ENCODE assay signal across 9 mouse cellular contexts in the genomic region with DNA sequence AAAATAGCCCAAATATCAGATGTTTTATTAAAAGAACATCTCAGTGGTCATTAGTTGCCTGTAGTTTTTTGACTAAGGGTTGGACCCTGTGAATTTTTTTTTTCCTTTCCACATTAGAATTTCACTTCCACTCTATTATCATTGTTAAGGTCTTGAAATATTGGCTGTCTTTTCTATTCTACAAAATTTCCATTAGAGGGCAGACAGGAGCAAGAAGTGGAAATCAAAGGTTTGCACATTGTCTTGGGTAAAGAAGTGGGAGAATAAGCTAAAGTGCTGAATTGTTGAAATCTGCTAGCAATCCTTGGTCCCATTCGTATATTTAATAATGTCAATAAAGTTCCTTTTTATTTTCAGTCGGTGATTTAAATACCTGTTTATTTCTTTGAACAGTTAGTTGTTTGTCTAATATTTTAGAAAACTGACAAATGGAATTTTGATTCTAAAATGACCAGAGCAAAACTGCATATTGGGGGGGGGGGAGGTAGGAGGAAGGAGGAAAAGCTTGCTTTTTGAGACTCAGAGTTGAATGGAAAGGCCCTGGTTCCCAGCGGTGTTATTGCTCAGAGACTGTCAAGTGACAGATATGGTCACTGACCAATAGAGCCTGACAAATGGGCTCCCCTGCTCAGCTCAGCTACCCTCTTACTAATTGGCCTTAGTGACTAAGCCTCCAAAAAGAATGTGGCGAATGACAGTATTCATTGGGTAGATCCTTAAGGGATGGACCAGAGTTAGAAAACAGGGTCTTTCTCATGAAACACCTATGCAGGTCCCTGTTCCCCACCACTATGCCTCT.
DNase-seq lines count a peak whose midpoint lies in the region; ATAC-seq and TF ChIP-seq lines count a peak whose summit lies in the region.
"Had no signal": no experiment of that assay in that cellular context is flagged by ENCODE, and none has a peak within 500 bp of the region (broad histone marks: within the 10 kb centered on the region; RNA-seq: fewer than 3 reads in every experiment).

No protein-coding gene starts in this region.

- no peak for DNase-seq in hindbrain, embryonic 11.5 days (ENCODE audit: low spot score)
- no peak for DNase-seq in midbrain, embryonic 10.5 days (ENCODE audit: low spot score)
- no peak for DNase-seq in forebrain, embryonic 11.5 days (ENCODE audit: low spot score)
- no peak for DNase-seq in stomach, postnatal 0 days (ENCODE audit: low spot score)
- no peak for DNase-seq in spleen, postnatal 4 days (ENCODE audit: low spot score in 2 of 2)
- DNase-seq: thymus, adult 18-20 months had no signal

- H3K4me3 ChIP-seq in hindbrain, embryonic 11.5 days (ENCODE audit: low read depth, low read length) = no peak overlapping the region
- no peak overlapping the region for H3K4me3 ChIP-seq in hindbrain, embryonic 13.5 days
- H3K4me3 ChIP-seq in midbrain, embryonic 13.5 days (replicated peaks) = no peak overlapping the region
- H3K4me3 ChIP-seq in midbrain, embryonic 10.5 days = no peak overlapping the region
- no peak overlapping the region for H3K4me3 ChIP-seq in forebrain, embryonic 11.5 days (ENCODE audit: low read depth, low read length)
- no peak overlapping the region for H3K4me3 ChIP-seq in stomach, postnatal 0 days (ENCODE audit: low read depth, low read length)

- no peak overlapping the region for H3K27ac ChIP-seq in hindbrain, embryonic 11.5 days (ENCODE audit: low read depth, low read length)
- no peak overlapping the region for H3K27ac ChIP-seq in hindbrain, embryonic 13.5 days
- no peak overlapping the region for H3K27ac ChIP-seq in midbrain, embryonic 13.5 days
- H3K27ac ChIP-seq in midbrain, embryonic 10.5 days (replicated peaks) = no peak overlapping the region
- no peak overlapping the region for H3K27ac ChIP-seq in forebrain, embryonic 11.5 days (ENCODE audit: low read depth, low read length)
- H3K27ac ChIP-seq in stomach, postnatal 0 days (replicated peaks) = no peak overlapping the region

- ATAC-seq in hindbrain, embryonic 11.5 days (ENCODE audit: low FRiP score) = peak; percentile 65
- ATAC-seq in hindbrain, embryonic 13.5 days (ENCODE audit: low FRiP score) = no peak
- peak; percentile 67; the same call in 1 of the 2 replicates for ATAC-seq in midbrain, embryonic 13.5 days
- ATAC-seq in forebrain, embryonic 11.5 days (replicated peaks; ENCODE audit: low FRiP score) = peak; percentile 82
- no peak for ATAC-seq in stomach, postnatal 0 days (ENCODE audit: low FRiP score, low TSS enrichment)
- no peak for ATAC-seq in cerebellum, adult (ENCODE audit: insufficient number of reproducible peaks, low FRiP score, low TSS enrichment)

- peak; percentile 75 for TF ChIP-seq CTCF in stomach, postnatal 0 days (IDR thresholded peaks at IDR 0.05; ENCODE audit: low read depth)

- TF ChIP-seq EP300 in stomach, postnatal 0 days (optimal IDR thresholded peaks at IDR 0.05) = no peak

- no peaks in the 10 kb centered on the region for H3K27me3 ChIP-seq in hindbrain, embryonic 11.5 days (ENCODE audit: control insufficient read depth, insufficient read depth, low read length)
- no peaks in the 10 kb centered on the region for H3K27me3 ChIP-seq in hindbrain, embryonic 13.5 days
- no peaks in the 10 kb centered on the region for H3K27me3 ChIP-seq in midbrain, embryonic 13.5 days
- no peaks in the 10 kb centered on the region for H3K27me3 ChIP-seq in midbrain, embryonic 10.5 days (ENCODE audit: low read depth, poor library complexity, severe bottlenecking)
- H3K27me3 ChIP-seq in forebrain, embryonic 11.5 days (ENCODE audit: control insufficient read depth, insufficient read depth, low read length) = no peaks in the 10 kb centered on the region
- no peaks in the 10 kb centered on the region for H3K27me3 ChIP-seq in stomach, postnatal 0 days (ENCODE audit: control insufficient read depth, insufficient read depth, low read length)

- H3K4me2 ChIP-seq in hindbrain, embryonic 11.5 days (replicated peaks; ENCODE audit: low read depth, low read length) = no peak overlapping the region
- H3K4me2 ChIP-seq in hindbrain, embryonic 13.5 days = no peak overlapping the region
- H3K4me2 ChIP-seq in midbrain, embryonic 13.5 days (replicated peaks) = no peak overlapping the region
- H3K4me2 ChIP-seq in forebrain, embryonic 11.5 days (ENCODE audit: low read depth, low read length, severe bottlenecking) = no peak overlapping the region
- H3K4me2 ChIP-seq in stomach, postnatal 0 days (replicated peaks; ENCODE audit: low read depth) = no peak overlapping the region

- no peaks in the 10 kb centered on the region for H3K9me3 ChIP-seq in hindbrain, embryonic 11.5 days (ENCODE audit: control insufficient read depth, low read length)
- H3K9me3 ChIP-seq in hindbrain, embryonic 13.5 days = no peaks in the 10 kb centered on the region
- no peaks in the 10 kb centered on the region for H3K9me3 ChIP-seq in midbrain, embryonic 13.5 days
- H3K9me3 ChIP-seq in midbrain, embryonic 10.5 days (replicated peaks) = no peaks in the 10 kb centered on the region
- H3K9me3 ChIP-seq in forebrain, embryonic 11.5 days (ENCODE audit: control insufficient read depth, low read length) = no peaks in the 10 kb centered on the region
- H3K9me3 ChIP-seq in stomach, postnatal 0 days (ENCODE audit: control insufficient read depth, low read length) = no peaks in the 10 kb centered on the region

- H3K9ac ChIP-seq in hindbrain, embryonic 11.5 days (ENCODE audit: low read depth, low read length) = no peak overlapping the region
- no peak overlapping the region for H3K9ac ChIP-seq in hindbrain, embryonic 13.5 days
- no peak overlapping the region for H3K9ac ChIP-seq in midbrain, embryonic 13.5 days (replicated peaks)
- H3K9ac ChIP-seq in forebrain, embryonic 11.5 days (ENCODE audit: low read length) = no peak overlapping the region
- H3K9ac ChIP-seq in stomach, postnatal 0 days (ENCODE audit: low read length) = no peak overlapping the region

- no peaks in the 10 kb centered on the region for H3K36me3 ChIP-seq in hindbrain, embryonic 11.5 days (ENCODE audit: control insufficient read depth, insufficient read depth, low read length)
- H3K36me3 ChIP-seq in hindbrain, embryonic 13.5 days = no peaks in the 10 kb centered on the region
- no peaks in the 10 kb centered on the region for H3K36me3 ChIP-seq in midbrain, embryonic 13.5 days
- no peaks in the 10 kb centered on the region for H3K36me3 ChIP-seq in midbrain, embryonic 10.5 days
- H3K36me3 ChIP-seq in forebrain, embryonic 11.5 days (ENCODE audit: control insufficient read depth, insufficient read depth, low read length) = no peaks in the 10 kb centered on the region
- no peaks in the 10 kb centered on the region for H3K36me3 ChIP-seq in stomach, postnatal 0 days (ENCODE audit: control insufficient read depth, insufficient read depth, low read length)

- no peaks in the 10 kb centered on the region for H3K4me1 ChIP-seq in hindbrain, embryonic 11.5 days (replicated peaks; ENCODE audit: control insufficient read depth, insufficient read depth, low read length)
- 0 out of 2 replicates have a peak, but pooled peaks cover 4% of the 10 kb centered on the region for H3K4me1 ChIP-seq in hindbrain, embryonic 13.5 days (replicated peaks)
- 0 out of 2 replicates have a peak, but pooled peaks cover 4% of the 10 kb centered on the region for H3K4me1 ChIP-seq in midbrain, embryonic 13.5 days (replicated peaks)
- H3K4me1 ChIP-seq in midbrain, embryonic 10.5 days = peaks cover 8% of the 10 kb centered on the region
- H3K4me1 ChIP-seq in forebrain, embryonic 11.5 days (replicated peaks; ENCODE audit: control insufficient read depth, insufficient read depth, low read length) = no peaks in the 10 kb centered on the region; the same call in 1 of the 2 replicates
- H3K4me1 ChIP-seq in stomach, postnatal 0 days (replicated peaks; ENCODE audit: control insufficient read depth, insufficient read depth) = no peaks in the 10 kb centered on the region

- WGBS in hindbrain, embryonic 11.5 days = 45% methylated on average over 4 of the region's 4 CpGs
- WGBS in hindbrain, embryonic 13.5 days = 42% methylated on average over 4 of the region's 4 CpGs
- 38% methylated on average over 4 of the region's 4 CpGs for WGBS in midbrain, embryonic 13.5 days
- 50% methylated on average over 4 of the region's 4 CpGs for WGBS in midbrain, embryonic 10.5 days
- 30% methylated on average over 4 of the region's 4 CpGs for WGBS in forebrain, embryonic 11.5 days
- 54% methylated on average over 4 of the region's 4 CpGs for WGBS in stomach, postnatal 0 days

Comparison
In these comparisons a context has a peak if more than half of its experiments do, and no peak if none do; other contexts are left out.
1. ATAC-seq: peak in hindbrain, embryonic 11.5 days (single experiment), midbrain, embryonic 13.5 days (single experiment) and forebrain, embryonic 11.5 days (single experiment); none in hindbrain, embryonic 13.5 days (single experiment), stomach, postnatal 0 days (single experiment) and cerebellum, adult (single experiment).